Mouse (Mus musculus): ENCODE data around the gene AL607142.1.

Gene AL607142.1

DNA sequence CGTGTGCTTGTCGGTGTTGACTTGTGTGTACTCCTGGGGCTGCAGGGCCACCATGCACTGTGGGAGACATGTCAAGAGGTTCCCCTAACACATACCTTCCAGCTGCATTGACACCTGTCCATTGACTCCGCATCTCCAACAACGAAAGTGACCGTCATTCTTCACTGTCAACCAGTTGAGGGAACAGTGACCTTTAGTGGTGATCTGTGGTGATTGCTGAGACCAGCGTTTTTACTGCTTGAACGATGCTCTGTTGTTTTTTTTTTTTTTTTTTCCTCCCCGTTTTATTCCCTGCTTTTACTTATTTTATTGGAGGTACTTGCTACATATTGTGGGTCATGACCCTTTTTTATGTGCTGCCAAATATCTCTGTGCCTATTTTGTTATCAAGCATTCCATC, 7.3 kb upstream of the AL607142.1 start:
- no peak for DNase-seq

DNA sequence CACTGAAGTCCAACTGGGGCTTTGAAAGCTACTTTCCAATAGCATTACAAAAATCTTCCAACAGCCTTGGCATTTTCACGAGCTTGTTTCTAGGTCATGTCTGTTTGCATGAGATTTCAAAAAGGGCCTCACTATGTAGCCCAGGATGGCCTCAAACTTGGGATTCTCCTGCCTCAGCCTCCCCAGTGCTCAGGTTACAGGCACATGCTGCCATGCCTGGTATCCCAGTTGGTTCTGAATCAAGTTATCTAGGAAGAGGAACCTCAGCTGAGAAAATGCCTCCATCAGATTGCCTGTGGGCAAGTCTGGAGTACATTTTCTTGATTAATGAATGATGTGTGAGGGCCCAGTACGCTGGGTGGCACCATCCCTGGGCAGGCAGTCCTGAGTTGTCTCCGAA, 6.6 kb upstream of the AL607142.1 start:
- no peak for DNase-seq

DNA sequence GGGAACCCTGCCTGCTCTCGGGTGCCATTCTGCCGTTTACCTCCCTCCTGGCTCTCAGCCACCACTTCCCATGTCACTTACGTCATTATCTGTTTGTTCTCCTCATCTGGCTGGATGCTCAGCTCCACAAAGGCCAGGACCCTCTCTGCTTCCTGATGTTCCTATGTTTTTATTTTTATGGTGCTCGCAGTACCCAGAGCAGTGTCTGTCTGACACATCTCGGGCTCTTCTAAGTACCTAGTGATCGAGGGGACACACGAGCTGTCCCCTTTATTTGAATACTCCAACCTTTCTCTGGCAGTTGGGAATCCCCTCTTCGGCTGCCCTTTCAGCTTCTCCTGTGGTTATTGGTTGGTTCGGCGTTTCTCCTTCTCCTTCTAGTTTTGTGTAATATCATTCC, 6.0 kb upstream of the AL607142.1 start:
- no peak for DNase-seq

DNA sequence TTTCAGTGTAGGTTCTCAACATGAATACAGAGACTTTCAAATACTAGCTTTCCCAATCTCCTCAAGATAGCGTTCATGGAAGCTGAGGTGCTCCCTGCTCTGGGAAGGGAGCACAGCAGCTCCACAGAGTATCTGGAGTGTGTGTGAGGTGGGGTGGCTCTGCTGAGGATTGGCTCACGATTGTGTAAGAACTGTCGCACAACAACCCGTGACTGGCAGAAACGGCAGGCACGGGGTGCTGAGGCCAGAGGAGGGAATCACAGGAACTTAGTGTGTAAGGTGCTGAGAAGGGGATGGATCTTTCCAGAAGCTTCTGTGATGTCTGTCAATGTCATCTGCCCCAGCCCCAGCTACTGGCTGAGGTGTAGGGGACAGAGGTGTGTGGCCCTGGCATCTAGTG, 3.1 kb upstream of the AL607142.1 start:
- no peak for DNase-seq

DNA sequence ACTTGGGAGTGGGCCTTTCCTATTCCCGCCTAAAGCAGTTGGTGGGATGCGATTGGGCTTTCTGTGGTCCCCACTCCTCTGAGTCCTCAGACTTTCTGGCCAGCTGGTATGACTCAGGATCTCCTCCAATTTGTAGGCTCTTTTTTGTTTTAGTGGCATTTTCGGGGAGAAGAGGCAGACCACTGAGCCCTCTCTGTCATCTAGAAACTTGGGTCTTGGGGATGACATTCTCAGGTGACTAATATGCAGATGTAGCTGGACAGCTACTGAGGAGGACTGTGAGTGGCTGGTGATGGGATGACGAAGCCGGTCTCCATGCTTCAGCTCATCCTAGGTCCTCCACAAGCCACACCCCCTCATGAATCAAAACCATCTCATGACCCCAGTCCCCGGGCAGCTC, 2.6 kb upstream of the AL607142.1 start:
- DNase-seq, result no peak

DNA sequence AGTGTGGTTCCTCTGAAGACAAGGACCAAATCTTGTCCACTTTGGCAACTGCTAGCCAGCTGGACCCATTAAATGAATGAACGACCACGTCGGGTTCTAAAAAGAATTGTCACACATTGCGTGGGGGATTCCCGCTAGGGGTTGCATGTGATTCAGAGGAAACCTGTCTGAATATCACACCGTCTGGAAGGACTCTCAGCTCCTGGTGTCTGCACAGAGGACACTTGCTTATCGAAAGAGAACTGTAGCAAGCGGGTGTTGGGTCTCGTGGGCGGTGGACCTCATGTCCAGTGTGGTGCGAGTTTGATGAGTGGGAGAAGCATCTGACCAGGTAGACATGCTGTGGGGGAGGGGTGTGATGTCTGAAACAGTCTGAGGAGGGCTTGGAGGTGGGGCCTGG, 2.0 kb upstream of the AL607142.1 start:
- DNase-seq, result no peak

DNA sequence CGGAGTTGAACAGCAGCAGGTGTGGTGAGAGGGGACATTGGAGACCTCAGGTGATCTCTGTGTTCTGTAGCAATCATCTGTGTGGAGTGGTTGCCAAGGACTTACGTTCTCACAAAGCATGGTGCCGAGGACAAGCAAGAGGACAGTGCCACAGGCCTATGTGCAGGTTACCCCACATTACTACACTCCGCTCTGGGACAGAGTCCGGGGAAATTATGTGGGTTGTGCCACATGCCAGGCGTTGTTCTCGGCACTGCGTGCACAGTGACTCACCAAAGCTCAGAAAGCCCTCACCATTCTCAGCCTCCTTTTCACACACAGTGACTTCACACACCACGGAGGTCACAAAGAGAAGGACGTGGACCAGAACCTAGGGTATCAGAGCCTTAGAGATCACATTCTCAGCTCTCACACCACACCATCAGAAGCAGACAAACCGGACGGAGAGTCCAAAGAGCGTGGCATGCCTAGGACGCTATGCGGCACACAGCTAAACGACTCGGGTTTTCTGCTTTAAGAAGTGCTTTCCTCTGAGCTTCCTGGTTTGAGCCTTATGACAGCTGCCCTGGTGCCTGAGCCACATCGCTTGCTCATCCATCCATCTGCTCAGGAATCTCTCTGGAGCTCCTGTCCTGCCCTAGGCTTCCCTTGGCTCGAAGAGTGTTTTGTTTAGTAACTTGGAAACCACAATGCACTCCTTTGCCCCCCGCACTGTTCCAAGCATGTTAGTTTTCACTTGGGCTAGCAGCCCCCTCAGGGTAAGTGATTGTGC, 1.3 kb upstream of the AL607142.1 start:
- no peak for DNase-seq

DNA sequence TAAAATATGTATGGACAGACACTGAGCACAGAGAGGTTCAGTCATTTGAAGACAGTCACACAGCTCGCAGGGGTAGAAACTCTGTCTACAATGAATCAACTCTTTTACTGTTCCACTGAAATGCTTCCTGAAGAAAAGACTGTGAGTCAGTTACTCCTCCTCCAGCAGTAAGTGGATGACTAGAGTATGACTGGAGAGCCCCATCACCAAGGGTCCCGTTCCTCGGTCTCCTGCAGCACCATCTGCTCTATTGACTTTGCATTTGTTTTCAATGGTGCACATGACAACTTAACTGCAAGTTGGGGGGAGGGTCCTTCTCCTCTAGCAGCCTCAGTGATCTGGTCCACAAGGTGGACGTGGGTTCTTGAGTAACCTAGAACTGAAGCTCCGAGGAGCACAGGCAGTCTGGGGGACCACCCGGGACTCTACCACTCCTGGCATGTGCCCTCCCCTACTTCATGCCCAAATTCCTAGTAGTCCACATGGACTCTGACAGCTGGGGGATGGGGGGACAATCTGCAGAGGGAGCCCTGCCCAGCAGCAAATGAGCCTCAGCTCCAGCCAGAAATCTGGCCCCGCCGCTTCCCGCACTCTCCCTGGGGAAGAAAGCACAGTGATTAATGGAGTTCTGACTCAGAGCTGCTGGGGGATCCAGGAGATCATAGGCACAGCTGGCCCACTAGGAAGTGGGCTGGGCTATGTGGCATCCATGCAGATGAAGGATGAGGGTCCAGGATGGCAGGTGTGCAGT, 2.2 kb downstream of the AL607142.1 start:
- DNase-seq, result no peak

DNA sequence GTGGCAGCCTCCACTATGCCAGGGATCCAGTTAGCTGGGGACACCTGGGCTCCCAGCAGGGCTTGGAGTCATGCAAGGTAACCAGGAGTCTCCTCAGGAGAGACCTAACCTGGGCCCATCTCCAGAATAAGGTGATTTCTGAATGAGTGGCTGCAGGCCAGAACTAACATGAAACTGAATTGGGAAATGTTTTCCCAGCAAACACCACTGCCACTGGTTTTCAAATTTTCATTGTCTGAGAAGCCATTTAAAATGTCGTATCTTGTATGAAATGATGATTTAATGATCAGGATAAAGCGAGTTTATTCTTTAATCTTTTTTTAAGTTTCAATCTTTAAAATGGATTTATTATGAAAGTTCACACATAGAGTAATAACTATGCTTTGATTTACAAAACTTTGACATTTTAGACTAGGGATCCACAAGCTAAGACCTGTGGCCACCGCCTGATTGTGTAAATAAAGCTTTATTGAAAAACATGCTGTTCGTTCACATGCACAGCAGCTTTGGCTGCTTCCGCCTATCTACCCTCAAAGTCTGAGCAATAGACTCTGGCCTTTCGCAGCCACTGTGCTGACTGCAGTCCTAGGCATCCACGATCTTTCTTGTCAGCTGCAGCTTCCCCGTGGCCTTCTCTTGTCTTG, 2.9 kb downstream of the AL607142.1 start:
- DNase-seq, result peak; percentile 40

DNA sequence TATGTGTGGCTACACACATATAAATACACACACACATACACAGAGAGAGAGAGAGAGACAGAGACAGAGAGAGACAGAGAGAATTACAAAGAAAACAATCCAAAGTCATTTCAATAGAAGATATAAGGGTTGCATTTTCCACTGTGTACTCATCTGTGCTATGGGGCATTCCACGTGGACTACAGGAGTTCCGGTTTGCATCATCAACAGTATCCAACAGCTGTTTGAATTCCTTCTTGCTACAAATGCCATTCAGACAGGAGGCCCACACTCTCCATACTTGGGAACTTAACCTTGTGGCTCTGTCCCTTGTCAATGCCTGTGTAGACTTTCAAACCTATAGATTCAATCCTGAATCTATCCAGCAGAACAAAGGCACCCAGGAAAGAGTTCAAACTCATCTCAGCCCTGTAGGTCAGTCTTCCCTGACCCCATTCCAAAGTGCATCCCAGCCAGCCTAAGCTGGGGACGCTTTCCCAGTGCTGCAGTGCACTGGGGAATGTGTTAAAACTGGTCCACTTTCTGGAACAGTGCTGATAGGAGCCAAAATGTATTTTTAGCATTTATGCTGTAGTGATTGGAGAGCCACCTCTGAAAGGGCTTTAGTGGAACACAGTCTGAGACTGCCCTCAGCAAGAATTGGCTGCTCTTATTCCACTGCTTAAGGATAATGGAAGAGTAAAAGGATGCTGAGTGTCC, 4.2 kb downstream of the AL607142.1 start:
- DNase-seq, result no peak

DNA sequence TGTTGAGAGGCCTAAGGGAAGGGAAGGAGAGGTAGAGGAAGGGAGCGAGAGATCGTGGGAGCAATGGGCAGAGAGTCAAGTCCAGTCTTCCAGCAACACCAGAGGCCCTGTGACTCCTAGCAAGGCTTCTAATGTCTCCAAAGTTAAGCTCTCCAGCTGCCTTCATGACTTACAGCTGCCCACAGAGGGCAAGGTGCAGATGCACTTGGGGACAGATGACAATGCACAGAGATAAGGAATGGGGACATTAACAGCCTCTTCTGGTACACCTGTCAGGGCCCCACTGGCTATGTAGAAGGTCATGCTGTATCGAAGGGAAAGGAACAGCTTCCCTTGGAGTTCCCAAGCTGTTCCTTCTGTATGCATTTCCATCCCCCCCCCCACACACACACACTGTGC, 4.8 kb downstream of the AL607142.1 start:
- no peak for DNase-seq

DNA sequence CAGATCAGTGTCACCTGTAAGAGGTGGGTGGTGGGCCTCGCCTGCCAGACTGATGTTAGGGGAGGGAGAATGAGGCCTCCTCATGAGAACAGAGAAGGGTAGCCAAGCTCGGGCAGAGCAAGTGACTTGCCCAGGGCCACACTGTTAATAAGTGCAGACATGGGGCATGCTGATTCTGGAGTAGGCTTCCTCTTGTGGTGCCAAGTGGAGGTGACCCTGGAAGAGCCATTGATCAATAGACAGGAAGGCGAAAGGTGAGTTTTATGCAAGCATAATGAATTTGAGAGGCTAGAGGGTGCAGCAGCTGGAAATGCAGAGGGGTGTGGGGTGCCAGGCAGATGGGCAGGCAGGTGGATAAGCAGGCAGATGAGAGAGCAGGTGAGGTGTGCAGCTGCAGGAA, 6.6 kb downstream of the AL607142.1 start:
- no peak for DNase-seq

DNA sequence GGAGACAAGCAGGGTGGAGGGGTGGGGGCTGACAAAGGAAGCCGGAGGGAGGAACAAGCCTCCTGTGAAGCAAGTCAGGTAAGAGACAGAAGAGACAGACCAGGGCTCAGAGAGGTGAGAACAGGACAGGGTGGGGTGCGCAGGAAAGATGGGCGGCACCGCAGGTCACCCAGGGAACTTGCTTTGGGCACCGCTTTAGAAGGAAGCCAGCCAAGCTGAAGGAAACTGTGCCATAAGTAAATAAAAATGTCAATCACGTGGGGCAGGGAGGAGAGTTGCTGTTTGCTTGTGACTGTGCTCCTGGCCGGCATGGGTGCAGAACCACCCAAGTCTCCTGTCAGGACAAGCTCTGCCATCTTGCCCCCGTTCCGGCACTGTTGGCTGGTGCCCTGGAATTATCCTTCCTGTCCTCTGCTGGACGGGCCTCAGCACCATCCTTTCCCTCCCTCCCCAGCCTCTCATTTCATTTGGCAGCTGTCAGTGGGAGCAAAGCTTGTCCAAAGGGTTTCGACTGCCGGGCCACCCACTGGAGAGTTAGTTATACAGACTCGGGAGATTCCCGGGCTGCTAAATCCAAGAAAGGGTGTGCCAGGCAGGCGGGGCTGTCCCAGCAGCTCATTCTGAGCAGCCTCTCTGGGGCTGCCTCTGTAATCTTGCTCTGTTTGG, 7.2 kb downstream of the AL607142.1 start:
- peak; percentile 35 for DNase-seq

DNA sequence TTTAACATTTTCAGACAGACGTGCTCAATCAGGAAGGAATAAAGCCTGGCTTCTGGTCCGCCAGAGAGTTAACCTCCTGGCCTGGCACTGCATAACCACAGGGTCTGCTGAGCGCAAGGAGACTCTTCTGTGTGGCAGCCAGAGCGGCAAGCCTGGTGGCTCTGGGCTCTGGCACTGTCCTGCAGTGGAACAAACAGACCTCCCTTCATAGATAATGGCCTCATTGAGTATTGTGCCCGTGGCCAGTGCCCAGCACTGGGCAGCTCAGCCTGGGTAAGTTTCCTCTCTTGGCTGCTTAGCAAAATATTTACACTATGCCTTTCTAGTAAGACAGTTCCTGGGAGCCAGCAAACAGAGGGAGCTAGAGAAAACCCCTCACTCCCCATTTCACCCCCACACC, 9.3 kb downstream of the AL607142.1 start:
- peak; percentile 42 for DNase-seq

DNA sequence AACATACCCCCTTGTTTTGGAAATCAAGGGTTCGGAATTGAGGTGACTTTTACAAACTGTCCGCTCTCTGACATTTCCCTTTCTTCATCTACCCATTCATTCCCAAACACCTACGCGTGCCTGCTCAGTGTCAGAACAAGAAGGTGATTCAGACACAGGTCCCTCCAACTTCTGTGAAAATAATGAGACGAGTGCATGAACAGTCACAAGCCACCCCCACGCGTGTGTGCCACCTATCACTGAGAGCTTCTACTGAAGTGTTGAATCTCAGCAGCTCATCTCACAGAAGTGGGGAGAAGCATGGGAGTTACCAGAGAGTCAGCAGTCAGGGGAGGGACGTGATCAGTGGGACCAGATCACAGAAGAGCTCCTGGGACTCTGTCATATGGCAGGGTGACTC, 12.5 kb downstream of the AL607142.1 start:
- no peak for DNase-seq

DNA sequence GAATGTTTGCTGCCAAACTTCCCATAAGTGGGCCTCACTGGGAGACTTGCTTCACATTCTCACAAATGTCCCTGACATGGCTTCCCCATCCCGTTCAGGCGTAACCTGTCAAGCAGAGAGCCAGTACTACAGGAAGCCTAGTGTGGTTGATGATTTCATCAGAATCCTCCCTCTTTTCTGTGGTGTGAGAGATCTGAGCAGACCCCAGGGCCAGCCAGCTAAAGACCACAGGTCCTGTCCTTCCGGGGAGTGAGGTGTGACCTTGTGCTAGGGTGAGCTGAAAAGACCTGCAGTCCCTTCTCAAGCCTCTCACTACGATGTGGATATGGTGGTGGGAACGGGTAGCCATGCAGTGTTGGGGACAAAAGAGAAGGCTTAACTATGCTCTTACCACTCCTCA, 17.7 kb downstream of the AL607142.1 start:
- DNase-seq, result no peak

DNA sequence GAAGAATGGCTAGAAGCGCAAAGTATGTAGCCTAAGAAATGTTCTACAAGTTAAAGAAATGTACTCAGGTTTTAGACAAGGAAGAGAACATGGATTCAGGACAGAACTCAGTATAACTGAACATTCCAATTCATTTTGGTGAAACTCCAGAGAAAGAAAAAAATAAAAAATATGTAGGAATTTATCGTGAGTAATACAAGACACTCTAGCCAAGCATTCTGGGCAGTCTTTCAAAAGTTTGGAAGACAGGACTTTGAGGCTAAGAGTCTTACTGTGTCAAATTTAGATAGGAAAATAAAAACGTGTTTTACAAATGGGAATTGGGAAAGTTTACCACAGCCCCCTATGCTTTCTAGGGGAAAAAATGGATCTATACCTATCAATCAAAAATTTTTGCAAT, 18.9 kb downstream of the AL607142.1 start:
- no peak for DNase-seq

DNA sequence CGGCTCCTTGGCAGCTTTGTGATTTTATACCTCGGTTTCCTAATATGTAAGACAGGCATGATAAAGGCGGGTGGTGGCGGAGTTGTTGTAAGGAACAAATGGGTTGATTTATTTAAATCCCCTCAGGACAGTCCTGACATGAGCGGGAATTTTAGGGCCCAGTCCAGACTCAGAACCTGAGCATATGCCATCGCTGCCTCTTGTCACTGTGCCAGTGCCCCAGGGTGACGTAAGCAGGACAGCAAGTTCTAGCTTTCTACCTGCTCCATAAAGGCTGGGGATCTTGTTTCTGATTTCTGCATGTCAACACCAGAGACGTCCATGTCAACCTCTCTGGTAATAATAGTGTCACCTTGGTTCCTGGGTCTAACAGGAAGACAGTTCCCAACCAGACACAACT, 24.7 kb downstream of the AL607142.1 start:
- peak; percentile 89 for DNase-seq

DNA sequence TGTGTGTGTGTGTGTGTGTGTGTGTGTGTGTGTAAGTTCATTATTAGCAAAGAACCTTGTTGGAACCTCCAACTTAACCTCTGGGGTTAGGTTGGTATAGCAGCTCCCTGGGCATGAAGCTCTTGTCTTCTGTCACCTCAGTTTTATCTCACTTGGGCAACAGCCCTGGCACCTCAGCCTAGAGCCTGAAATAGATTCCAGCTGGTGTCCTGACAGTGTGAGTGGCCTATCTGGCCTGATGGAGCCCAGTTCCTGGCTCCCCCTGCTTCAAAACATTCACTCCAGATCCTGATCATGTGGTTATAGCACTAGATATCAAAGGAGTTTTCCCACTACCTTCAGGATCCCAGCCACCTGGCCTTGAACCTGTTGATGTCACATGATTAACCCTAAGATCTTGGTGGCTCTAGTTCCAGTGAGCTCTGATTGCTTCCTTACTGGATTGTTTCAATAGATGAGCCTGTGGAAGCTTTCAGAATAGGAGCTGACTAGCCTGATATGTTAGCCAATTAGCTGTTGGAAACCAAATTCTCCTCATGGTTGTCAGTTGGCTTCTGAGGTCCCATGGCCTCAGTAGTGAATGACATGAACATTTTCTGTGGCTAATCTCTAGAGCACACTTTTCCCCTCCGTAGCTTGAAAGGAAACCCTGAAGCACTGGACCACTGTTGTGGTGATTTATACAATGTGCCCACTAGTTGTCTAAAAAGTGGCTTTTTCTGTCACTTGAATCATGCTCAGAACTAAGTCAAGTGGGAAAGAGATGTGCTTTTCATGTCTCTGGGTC, 27.4 kb downstream of the AL607142.1 start:
- peak; percentile 68 for DNase-seq

DNA sequence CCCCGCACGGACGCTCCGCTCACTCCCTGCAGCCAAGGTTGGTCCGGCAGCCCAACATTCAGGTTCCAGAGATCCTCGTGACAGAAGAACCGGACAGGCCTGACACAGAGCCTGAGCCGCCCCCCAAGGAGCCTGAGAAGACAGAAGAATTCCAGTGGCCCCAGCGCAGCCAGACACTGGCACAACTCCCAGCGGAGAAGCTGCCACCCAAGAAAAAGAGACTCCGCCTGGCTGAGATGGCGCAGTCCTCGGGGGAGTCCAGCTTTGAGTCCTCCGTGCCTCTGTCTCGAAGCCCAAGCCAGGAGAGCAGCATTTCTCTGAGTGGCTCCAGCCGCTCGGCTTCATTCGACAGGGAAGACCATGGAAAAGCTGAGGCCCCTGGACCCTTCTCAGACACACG, 32.1 kb downstream of the AL607142.1 start:
- no peak for DNase-seq

DNA sequence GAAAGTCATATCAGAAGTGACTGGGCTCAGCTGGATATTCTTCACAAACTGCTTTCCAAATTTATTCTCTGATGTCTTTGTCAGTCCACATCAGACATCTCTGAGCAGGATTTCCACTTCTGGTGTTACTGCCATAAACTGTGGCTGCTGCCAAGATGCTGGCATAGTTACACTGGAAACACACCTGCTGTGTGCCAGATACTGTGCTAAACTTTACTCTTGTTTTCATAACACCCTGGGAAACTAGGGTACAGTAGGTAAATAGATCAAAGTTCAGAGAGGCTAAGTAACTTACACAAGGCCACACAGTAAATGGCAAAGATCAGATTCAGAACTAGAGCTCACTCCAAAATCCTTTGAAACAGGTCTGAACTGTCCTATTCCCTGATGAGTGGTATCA, 36.4 kb downstream of the AL607142.1 start:
- DNase-seq, result no peak

DNA sequence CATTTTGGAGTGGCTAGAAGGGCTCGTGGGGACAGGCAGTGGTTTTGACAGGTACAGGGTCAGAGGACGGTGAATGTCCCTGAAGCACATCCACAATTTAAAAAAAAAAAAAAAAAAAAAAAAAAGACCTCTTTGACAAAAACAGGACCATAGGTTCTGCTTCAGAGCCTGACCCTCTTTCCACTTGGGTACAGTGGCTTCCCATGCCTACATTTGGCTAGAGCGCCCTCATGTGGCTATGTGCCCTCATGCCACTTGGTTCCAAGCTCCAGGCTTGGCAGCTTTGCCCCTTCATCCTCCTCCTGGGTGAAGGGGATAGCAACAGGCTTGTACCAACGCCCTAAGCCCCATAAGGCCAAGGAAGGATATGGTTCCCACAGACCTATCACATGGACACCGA, 39.8 kb downstream of the AL607142.1 start:
- peak; percentile 80 for DNase-seq

All from cerebellum, adult 9-10 months (tissue).